Mouse (Mus musculus) hindbrain, embryonic 15.5 days (tissue): ENCODE data around the gene Srcap. TPM values are rescaled to one million over a fixed set of nuclear protein-coding genes. Genes with fewer than 3 reads are reported as not detected.
"Not testable (repeated sequence)": the region's sequence is repeated elsewhere in the genome, so short reads cannot be mapped to it uniquely, and the experiment has no call there.

Source experiments
- ATAC-seq: fragments of 200-750 bp; cut with Nextera tagmentation; 2 replicates; pipeline ENCODE4 v1.8.0; 2017; ENCODE audit warnings: low read depth, moderate number of reproducible peaks, moderate TSS enrichment; ENCODE audit not compliant: low FRiP score
- H3K27ac ChIP-seq: fragments of 300-500 bp; sonication (generic); replicated peaks from 2 replicates; pipeline ENCODE4 v1.5.1; 2015; ENCODE audit warnings: mild to moderate bottlenecking, inconsistent platforms
- H3K27me3 ChIP-seq: fragments of 300-500 bp; sonication (generic); 2 replicates; pipeline ENCODE4 v1.6.1; 2015; ENCODE audit warnings: control low read depth, inconsistent platforms
- H3K36me3 ChIP-seq: fragments of 300-500 bp; sonication (generic); 2 replicates; pipeline ENCODE4 v1.6.1; 2015; ENCODE audit warnings: control low read depth, inconsistent platforms
- H3K4me1 ChIP-seq: fragments of 300-500 bp; sonication (generic); replicated peaks from 2 replicates; pipeline ENCODE4 v1.6.1; 2015; ENCODE audit warnings: control low read depth, inconsistent platforms
- H3K4me2 ChIP-seq: fragments of 300-500 bp; sonication (generic); 2 replicates; pipeline ENCODE4 v1.6.1; 2015; ENCODE audit warnings: moderate library complexity, mild to moderate bottlenecking, inconsistent platforms
- H3K4me3 ChIP-seq: fragments of 300-500 bp; sonication (generic); 2 replicates; pipeline ENCODE4 v1.5.1; 2015; ENCODE audit warnings: mild to moderate bottlenecking, inconsistent platforms
- H3K9ac ChIP-seq: fragments of 300-500 bp; sonication (generic); 2 replicates; pipeline ENCODE4 v1.6.1; 2015; ENCODE audit warnings: inconsistent platforms
- H3K9me3 ChIP-seq: fragments of 300-500 bp; sonication (generic); 2 replicates; pipeline ENCODE4 v1.6.1; 2016; ENCODE audit warnings: control low read depth, inconsistent platforms
- WGBS: fragments of 180-500 bp; shearing (Covaris S2); methylation state at CpG from one replicate; pipeline ENCODE4 v1.1.7; 2015; 5-methylcytosine and 5-hydroxymethylcytosine counted together
- polyA plus RNA-seq: library from polyadenylated mRNA; unstranded; fragments of >200 nt; fragmentation: Nextera tagmentation; extraction: Ambion mirVana; gene quantifications from 2 replicates; pipeline ENCODE4 v1.2.1, GENCODE M21; 2015

The Srcap gene
- polyA plus RNA-seq, 1 experiment from 2014 or later = 57.4 TPM

GRCm38 (mm10) chr7:127476336-127476735 lies 35.4 kb upstream of the Srcap start:
- no peak overlapping the region for H3K4me3 ChIP-seq
- no peak overlapping the region for H3K4me2 ChIP-seq
- peaks cover 33% of the 10 kb centered on the region for H3K36me3 ChIP-seq
- 95% methylated on average over 11 of the region's 11 CpGs for WGBS
- no peaks in the 10 kb centered on the region for H3K9me3 ChIP-seq
- no peak overlapping the region for H3K27ac ChIP-seq
- no peak overlapping the region for H3K9ac ChIP-seq
- H3K27me3 ChIP-seq = no peaks in the 10 kb centered on the region
- no peak for ATAC-seq
- peaks cover 50% of the 10 kb centered on the region for H3K4me1 ChIP-seq

- Histone ChIP-seq H3K36me3 (peaks cover 35% of the 10 kb centered on the region), H3K27ac (peak overlapping the region; percentile 98; the same call in 1 of the 2 replicates), H3K27me3 (no peaks in the 10 kb centered on the region), H3K9ac (peak overlapping the region; percentile 28; the same call in 1 of the 2 replicates), H3K4me3 (peak overlapping the region; percentile 79), H3K4me2 (peak overlapping the region; percentile 93), H3K4me1 (peaks cover 54% of the 10 kb centered on the region), H3K9me3 (no peaks in the 10 kb centered on the region)
- 83% methylated on average over 4 of the region's 4 CpGs for WGBS
- no peak for ATAC-seq
These were observed 34.9 kb upstream of the Srcap start for GRCm38 (mm10) chr7:127476855-127477254.

GRCm38 (mm10) chr7:127477687-127478634 lies 33.8 kb upstream of the Srcap start:
- peak overlapping the region; percentile 93 for H3K4me2 ChIP-seq

GRCm38 (mm10) chr7:127478635-127479317 lies 33.0 kb upstream of the Srcap start, which contains the start of gene Fbrs:
Gene Fbrs (plus strand): TSS chr7:127479199.
- no peaks in the 10 kb centered on the region for H3K9me3 ChIP-seq
- peaks cover 39% of the 10 kb centered on the region for H3K4me1 ChIP-seq
- H3K27me3 ChIP-seq = no peaks in the 10 kb centered on the region
- H3K27ac ChIP-seq = peak within 1 kb of the TSS; percentile 98
- H3K4me3 ChIP-seq = peak within 1 kb of the TSS; percentile 79
- under 1% methylated on average over 62 of the region's 62 CpGs for WGBS
- H3K4me2 ChIP-seq = peak within 1 kb of the TSS; percentile 93
- peak; percentile 84 for ATAC-seq
- H3K9ac ChIP-seq = peak within 1 kb of the TSS; percentile 89
- peaks cover 47% of the 10 kb centered on the region for H3K36me3 ChIP-seq

More at GRCm38 (mm10) chr7:127477687-127478634, 33.8 kb upstream of the Srcap start:
- Histone ChIP-seq H3K4me1 (peaks cover 46% of the 10 kb centered on the region), H3K9me3 (no peaks in the 10 kb centered on the region), H3K4me3 (peak overlapping the region; percentile 79), H3K27me3 (no peaks in the 10 kb centered on the region), H3K9ac (peak overlapping the region; percentile 89), H3K36me3 (peaks cover 44% of the 10 kb centered on the region), H3K27ac (peak overlapping the region; percentile 98)
- under 1% methylated on average over 50 of the region's 50 CpGs for WGBS
- ATAC-seq = peak; percentile 94

GRCm38 (mm10) chr7:127479318-127480225 lies 32.2 kb upstream of the Srcap start:
- peaks cover 41% of the 10 kb centered on the region for H3K4me1 ChIP-seq
- peak overlapping the region; percentile 79 for H3K4me3 ChIP-seq
- H3K4me2 ChIP-seq = peak overlapping the region; percentile 93
- no peaks in the 10 kb centered on the region for H3K9me3 ChIP-seq
- H3K27me3 ChIP-seq = no peaks in the 10 kb centered on the region
- H3K36me3 ChIP-seq = peaks cover 47% of the 10 kb centered on the region
- peak overlapping the region; percentile 89 for H3K9ac ChIP-seq
- WGBS = 3% methylated on average over 48 of the region's 48 CpGs
- ATAC-seq = no peak
- peak overlapping the region; percentile 98 for H3K27ac ChIP-seq

GRCm38 (mm10) chr7:127480321-127480720 lies 31.5 kb upstream of the Srcap start:
- H3K4me3 ChIP-seq = peak overlapping the region; percentile 79
- no peaks in the 10 kb centered on the region for H3K27me3 ChIP-seq
- 67% methylated on average over 2 of the region's 2 CpGs for WGBS
- peak overlapping the region; percentile 89 for H3K9ac ChIP-seq
- no peak for ATAC-seq
- peaks cover 41% of the 10 kb centered on the region for H3K4me1 ChIP-seq
- no peaks in the 10 kb centered on the region for H3K9me3 ChIP-seq
- 0 out of 2 replicates have a peak overlapping the region, but pooled peaks have one; percentile 98 for H3K27ac ChIP-seq
- H3K4me2 ChIP-seq = peak overlapping the region; percentile 93
- peaks cover 44% of the 10 kb centered on the region for H3K36me3 ChIP-seq

GRCm38 (mm10) chr7:127485416-127485815 lies 26.4 kb upstream of the Srcap start:
- no peak overlapping the region for H3K9ac ChIP-seq
- H3K4me2 ChIP-seq = no peak overlapping the region
- H3K9me3 ChIP-seq = no peaks in the 10 kb centered on the region
- no peak overlapping the region for H3K4me3 ChIP-seq
- no peaks in the 10 kb centered on the region for H3K27me3 ChIP-seq
- WGBS = 83% methylated on average over 5 of the region's 5 CpGs
- peaks cover 19% of the 10 kb centered on the region for H3K4me1 ChIP-seq
- H3K36me3 ChIP-seq = peaks cover 77% of the 10 kb centered on the region
- H3K27ac ChIP-seq = no peak overlapping the region
- ATAC-seq = no peak

GRCm38 (mm10) chr7:127488364-127488763 lies 23.4 kb upstream of the Srcap start:
- not testable (repeated sequence) for H3K9ac ChIP-seq, ATAC-seq, H3K4me2 ChIP-seq, H3K4me3 ChIP-seq, H3K27ac ChIP-seq, H3K4me1 ChIP-seq, H3K27me3 ChIP-seq, H3K9me3 ChIP-seq
- peaks cover 80% of the 10 kb centered on the region for H3K36me3 ChIP-seq
- WGBS = 87% methylated on average over 4 of the region's 5 CpGs

- Histone ChIP-seq H3K36me3 (peaks cover 68% of the 10 kb centered on the region), H3K9ac (no peak overlapping the region), H3K27me3 (no peaks in the 10 kb centered on the region), H3K4me2 (no peak overlapping the region), H3K4me3 (no peak overlapping the region), H3K9me3 (no peaks in the 10 kb centered on the region), H3K4me1 (no peaks in the 10 kb centered on the region), H3K27ac (no peak overlapping the region)
- WGBS = 95% methylated on average over 7 of the region's 7 CpGs
- no peak for ATAC-seq
These were observed 21.8 kb upstream of the Srcap start for GRCm38 (mm10) chr7:127489982-127490381.

- WGBS = 93% methylated on average over 3 of the region's 3 CpGs
- Histone ChIP-seq H3K36me3 (peaks cover 49% of the 10 kb centered on the region), H3K27me3 (no peaks in the 10 kb centered on the region), H3K27ac (no peak overlapping the region), H3K9me3 (no peaks in the 10 kb centered on the region), H3K4me3 (no peak overlapping the region), H3K4me2 (no peak overlapping the region), H3K4me1 (no peaks in the 10 kb centered on the region), H3K9ac (no peak overlapping the region)
- ATAC-seq = no peak
These were observed 19.9 kb upstream of the Srcap start for GRCm38 (mm10) chr7:127491846-127492245.

GRCm38 (mm10) chr7:127494648-127495047 lies 17.1 kb upstream of the Srcap start:
- H3K4me1 ChIP-seq = no peaks in the 10 kb centered on the region
- no peak overlapping the region for H3K4me3 ChIP-seq
- H3K27ac ChIP-seq = no peak overlapping the region
- no peak for ATAC-seq
- H3K9ac ChIP-seq = no peak overlapping the region
- no peaks in the 10 kb centered on the region for H3K9me3 ChIP-seq
- H3K4me2 ChIP-seq = no peak overlapping the region
- no peaks in the 10 kb centered on the region for H3K27me3 ChIP-seq
- H3K36me3 ChIP-seq = peaks cover 24% of the 10 kb centered on the region
